Mouse (Mus musculus): ENCODE measurements around the gene Tbc1d22a.
"Not testable (repeated sequence)": the region's sequence is repeated elsewhere in the genome, so short reads cannot be mapped to it uniquely, and the experiment has no call there.

Tbc1d22a gene

DNA sequence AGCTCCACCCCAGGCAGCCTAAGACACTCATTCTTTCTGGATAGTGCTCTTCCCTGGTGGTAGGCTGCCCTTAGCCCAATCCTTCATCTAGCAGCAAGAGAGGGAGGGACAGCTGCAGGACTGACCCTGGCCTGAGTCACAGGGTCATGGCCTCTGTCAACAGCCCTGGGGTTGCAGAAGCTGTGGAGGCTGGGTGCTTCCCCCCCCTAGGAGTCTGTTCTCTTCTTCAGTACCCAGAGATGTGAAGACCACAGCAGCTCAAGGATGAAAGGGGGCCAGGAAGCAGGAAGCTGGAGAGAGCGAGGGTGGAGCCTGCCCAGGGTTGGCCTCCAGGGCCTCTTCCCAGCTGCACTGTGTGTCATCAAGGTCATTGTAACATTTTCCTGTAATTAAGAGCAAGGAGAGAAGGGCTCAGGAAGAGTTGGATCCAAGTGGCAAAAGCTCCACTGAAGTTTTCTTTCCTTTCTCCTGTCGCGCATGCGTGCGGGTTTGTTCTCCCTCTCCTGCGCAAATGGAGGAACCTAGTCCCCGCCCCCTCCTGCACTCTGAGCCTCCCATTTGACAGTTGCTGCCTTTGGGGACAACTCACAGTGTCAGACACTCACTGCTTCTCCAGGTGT lies 10.2 kb upstream of the Tbc1d22a start:
- DNase-seq: peak; percentile 68 to 77

DNA sequence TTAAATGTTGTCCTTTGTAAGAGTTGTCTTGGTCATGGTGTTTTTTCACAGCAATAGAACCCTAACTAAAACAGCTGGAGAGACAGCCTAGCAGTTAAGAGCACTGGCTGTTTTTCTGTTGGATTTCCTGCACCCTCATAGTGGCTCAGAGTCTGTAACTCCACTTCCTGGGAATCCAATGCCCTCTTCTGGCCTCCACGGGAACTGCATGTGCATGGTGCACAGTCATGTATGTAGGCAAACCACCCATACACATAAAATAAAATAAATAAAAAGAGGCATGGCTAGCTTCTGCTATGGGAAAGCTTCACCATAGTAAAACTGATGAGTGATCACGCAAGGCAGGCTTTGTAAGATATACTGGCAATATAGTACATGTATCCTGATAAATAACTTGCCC lies 9.0 kb upstream of the Tbc1d22a start:
- DNase-seq: peak; percentile 78 to 81

GRCm38 (mm10) chr15:86206385-86206784 lies 7.9 kb upstream of the Tbc1d22a start:
- DNase-seq: peak in 1 of 2 experiments; percentile 46

GRCm38 (mm10) chr15:86212193-86212592 lies 2.1 kb upstream of the Tbc1d22a start:
- not testable (repeated sequence) for DNase-seq

- no peak for DNase-seq
Observed at GRCm38 (mm10) chr15:86214549-86215201, 416 bp downstream of the Tbc1d22a start.

- not testable (repeated sequence) for DNase-seq
Observed at GRCm38 (mm10) chr15:86216641-86217040, 2.4 kb downstream of the Tbc1d22a start.

DNA sequence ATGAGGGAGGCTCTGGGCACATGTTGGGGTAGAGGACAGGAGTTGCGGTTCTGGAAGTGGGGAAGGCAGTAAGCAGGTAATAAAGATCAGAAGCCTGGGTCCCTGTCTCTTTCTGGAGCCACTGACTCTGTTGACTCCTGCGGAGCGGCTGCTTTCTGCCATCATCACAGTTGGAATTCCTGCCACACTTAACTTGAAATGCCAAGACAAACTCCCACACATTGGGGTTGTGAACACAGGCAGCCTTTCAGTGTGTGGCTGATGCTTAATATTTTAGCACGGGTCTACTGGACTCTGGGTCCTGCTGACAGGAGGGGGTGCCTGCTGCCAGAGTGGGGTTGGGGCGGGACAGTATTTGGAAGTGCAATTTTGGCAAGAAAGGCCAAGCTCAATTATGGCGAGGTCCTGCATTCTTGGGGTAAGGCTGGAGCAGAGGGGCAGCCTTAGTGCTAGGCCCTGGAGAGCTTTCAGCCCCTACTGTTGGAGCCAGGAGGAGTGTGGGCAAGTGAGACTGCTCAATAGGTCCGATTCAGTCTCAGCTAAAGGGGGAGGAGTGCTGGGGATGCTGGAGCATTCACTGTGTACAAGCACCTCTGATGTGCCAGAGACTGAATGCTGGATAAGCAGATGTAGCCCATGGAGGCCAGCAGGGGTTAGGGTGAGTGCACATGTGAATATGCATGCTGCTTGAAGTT lies 5.4 kb downstream of the Tbc1d22a start:
- peak in 1 of 2 experiments; percentile 20 for DNase-seq

DNA sequence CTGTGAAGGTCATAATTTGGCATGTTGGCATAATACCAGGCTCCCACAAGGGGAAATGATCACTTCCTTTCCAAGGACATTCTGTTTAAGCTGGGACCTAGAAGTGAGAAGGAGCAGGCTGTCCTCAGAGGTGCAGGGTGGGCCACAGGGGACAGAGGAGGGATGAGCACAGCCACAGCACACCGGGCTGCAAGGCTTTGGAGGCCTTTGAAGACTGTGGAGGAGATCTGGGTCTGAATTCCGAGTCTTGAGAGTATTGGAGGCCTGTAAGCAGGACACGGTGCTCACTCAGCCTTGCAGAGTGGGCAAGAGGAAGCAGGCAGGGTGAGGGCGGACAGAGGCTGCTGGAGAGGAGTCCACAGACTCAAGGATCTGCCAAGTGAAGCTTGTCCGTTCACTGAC lies 6.0 kb downstream of the Tbc1d22a start:
- peak; percentile 41 to 55 for DNase-seq

DNA sequence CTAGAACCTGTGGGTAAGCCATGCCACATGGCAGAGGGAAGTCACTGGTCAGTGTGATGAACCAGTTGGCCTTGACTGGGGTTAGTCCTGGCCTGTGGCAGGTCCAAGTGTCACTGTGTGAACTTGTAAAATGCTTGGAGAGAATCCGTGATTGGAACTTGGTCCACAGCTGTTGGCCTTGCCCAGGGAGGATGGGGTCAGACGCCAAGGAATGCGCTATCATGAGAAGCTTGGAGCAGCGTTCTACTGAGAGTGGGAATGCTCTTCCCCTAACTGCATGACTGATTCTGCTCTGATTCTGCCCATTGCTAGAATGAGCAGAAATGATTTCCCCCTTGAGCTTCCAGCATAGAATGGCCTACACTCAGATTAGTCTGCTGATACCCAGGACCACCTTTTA lies 6.5 kb downstream of the Tbc1d22a start:
- peak in 1 of 2 experiments; percentile 31 for DNase-seq

- no peak for DNase-seq
Observed at GRCm38 (mm10) chr15:86221369-86221768, 7.1 kb downstream of the Tbc1d22a start.

DNA sequence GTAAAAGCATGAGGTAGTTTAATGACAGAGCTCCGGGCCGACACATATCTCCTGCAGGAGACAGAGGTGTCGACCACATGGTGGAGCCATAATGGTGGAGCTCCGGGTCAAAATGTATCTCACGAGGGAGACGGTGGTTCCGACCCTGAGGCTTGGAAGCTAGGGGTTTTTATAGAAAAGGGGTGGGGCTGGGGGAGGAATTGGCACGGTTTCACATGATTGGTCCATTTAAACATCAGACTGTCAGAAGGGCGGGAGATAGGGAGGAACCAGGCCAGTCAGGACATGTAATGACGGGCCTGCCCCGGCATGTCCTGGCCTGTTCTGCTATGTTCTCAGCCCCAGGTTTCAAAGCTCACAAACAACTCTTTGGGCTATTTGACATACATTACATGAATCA lies 7.6 kb downstream of the Tbc1d22a start:
- DNase-seq: not testable (repeated sequence)

DNA sequence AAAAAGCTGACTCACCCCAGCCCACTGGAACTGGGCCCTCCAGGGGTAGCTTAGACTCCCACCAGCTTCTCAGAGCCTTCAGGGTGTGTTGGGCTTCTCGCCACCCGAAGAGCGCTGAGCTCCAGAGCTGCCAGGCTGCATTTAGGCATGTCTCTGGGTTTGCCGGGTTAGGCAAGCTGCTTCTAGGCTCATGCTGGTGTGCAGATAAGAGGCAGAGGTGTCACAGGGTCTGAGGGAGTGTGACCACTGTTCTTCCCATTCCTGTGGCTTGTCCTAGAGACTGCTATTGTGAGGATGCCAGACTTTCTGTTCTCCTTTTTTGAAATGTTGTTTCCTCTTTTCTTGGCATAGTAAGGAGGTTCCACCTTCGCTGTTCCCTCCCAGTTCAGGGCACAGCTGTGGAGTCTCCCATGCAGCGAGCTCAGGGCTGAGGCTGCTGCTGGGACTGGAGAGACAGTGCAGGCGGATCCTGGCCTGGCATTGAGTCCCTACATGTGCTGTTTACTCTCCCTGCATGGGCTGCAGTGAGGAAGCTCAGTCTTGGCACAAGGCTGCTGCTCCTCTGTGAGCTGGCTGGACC lies 10.8 kb downstream of the Tbc1d22a start:
- DNase-seq: peak in 1 of 2 experiments; percentile 14

DNA sequence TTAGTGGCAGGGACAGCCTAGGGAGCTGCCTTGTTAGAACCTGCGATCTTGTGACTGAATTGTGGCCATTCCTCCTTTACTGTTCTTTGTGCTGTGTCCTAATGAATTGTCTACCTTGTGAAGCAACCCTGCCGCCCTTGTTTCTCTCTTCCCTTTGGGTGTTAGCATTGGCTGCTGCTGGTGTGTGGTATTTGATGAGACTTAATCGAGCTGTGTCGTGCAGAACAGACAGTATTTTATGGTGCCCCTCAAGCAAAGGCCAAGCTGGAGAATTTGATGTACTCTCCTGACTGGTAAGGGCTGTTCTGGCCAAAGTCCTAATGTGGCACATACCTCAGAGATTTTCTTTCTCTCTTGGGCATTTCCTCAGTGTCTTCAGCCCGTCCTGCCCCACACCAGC lies 12.0 kb downstream of the Tbc1d22a start:
- DNase-seq: no peak

GRCm38 (mm10) chr15:86226968-86227367 lies 12.7 kb downstream of the Tbc1d22a start:
- DNase-seq: peak in 1 of 2 experiments; percentile 31

- DNase-seq: peak; percentile 54 to 71
Observed at GRCm38 (mm10) chr15:86228186-86228585, 13.9 kb downstream of the Tbc1d22a start.

GRCm38 (mm10) chr15:86229088-86229487 lies 14.8 kb downstream of the Tbc1d22a start:
- peak in 1 of 2 experiments; percentile 10 for DNase-seq

DNA sequence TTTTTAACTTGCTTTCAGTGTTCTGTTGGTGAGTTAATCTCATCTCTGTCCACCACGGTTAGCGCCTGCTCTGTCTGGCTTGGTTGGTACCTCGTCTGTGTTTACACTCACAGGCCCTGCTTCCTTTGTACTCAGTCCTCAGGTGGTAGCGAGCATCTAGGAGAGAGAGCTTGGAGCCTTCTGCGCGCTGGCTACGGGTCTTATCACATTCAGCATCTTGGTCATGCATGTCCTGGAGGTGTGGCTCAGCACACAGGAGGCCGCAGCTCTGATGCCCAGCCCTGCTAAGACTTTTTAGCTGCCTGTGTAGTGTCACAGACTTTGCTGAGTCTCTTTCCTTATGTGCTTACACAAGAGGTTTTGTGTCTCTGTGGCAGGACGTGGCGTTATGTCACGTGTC lies 15.4 kb downstream of the Tbc1d22a start:
- DNase-seq: no peak

DNA sequence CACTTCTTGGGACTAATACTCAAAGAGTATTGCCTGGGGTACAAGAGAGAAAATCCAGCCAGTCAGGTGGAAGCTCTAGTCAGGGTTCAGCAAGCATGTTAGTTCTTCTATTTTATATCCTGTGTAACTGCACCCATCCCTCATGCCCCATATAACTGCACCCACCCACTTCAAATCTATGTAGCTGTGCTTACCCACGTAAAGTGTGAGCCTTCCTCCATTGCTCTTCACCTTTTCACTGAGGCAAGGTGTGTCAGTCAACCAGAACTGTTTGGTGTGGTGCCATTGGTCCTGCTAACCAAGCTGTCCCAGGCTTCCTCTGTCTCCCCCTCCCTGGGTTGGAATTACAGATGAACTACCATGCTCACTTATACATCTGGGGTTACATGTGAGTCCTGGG lies 16.9 kb downstream of the Tbc1d22a start:
- DNase-seq: no peak

DNA sequence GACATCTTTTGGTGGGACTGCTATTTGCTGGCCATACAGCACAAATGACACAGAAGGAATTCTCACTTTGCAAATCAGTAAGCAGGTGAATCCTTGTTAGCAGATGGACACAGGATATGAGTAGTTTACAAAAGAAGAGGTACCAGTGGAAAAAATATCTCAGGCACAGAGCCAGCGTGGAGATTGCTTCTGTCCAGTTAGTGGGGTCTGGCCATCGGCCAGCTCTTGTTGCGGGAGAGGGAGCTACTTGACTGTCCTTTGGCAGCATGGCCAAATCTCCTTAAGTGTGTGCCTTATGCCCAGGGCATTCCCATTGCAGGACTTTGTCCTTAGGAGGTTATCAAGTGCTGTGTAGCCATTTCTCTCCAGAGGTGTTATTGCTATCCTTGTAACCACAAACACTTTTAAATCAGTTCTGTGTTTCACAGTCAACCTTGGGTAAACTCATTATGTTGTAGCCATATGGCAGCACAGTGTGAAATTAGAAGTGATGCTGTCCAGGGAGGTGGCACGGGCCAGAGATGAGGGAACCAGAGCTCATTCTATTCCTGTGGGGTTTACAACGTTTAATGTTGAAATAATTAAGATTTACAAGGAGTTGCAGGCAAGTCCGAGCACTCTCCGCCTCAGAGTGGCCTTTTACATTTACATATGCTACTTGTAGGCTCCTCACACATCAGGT lies 17.7 kb downstream of the Tbc1d22a start:
- peak in 1 of 2 experiments; percentile 42 for DNase-seq

- DNase-seq: no peak
Observed at GRCm38 (mm10) chr15:86234001-86234400, 19.7 kb downstream of the Tbc1d22a start.

GRCm38 (mm10) chr15:86234517-86235441 lies 20.5 kb downstream of the Tbc1d22a start:
- no peak for DNase-seq

DNA sequence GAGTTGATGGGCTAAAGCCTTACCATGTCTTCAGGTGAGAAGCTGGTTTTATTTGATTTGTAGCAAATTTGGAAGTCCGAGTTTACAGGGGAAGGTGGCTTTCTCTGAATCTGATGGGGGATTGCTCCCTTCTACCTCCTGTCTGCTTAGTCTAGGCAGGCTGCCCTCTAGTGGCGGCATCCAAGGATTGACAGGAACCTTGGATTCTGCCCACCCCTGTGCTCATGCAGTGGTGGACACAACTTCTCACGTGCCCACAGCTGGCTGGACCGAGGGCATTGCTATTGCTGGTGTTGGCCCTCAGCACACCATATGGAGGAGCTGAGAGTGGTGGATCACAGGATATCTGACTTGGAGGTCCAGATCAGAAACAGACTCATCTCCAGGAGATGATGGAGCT lies 22.0 kb downstream of the Tbc1d22a start:
- DNase-seq: peak; percentile 81
